8 mouse cellular contexts compared by ENCODE assay signal in genomic region chr19:41980422-41980818, GRCm38 (mm10). TPM values are rescaled to one million over a fixed set of nuclear protein-coding genes. Genes with fewer than 3 reads are reported as not detected.
DNase-seq lines count a peak whose midpoint lies in the region; ATAC-seq and TF ChIP-seq lines count a peak whose summit lies in the region.

No protein-coding gene starts in this region.

- H3K36me3 ChIP-seq in forebrain, embryonic 10.5 days (replicated peaks), result peaks cover 3% of the 10 kb centered on the region; the same call in 1 of the 2 replicates
- H3K36me3 ChIP-seq in hindbrain, embryonic 15.5 days, result no peaks in the 10 kb centered on the region
- H3K36me3 ChIP-seq in liver, adult 2 months (ENCODE audit: control insufficient read depth, insufficient read depth, low read length), result no peaks in the 10 kb centered on the region
- H3K36me3 ChIP-seq in myocyte (ENCODE audit: control insufficient read depth, insufficient read depth), result no peaks in the 10 kb centered on the region

- peaks cover 20% of the 10 kb centered on the region for H3K27me3 ChIP-seq in forebrain, embryonic 10.5 days (ENCODE audit: poor library complexity, severe bottlenecking)
- peaks cover 7% of the 10 kb centered on the region; the same call in 1 of the 2 replicates for H3K27me3 ChIP-seq in hindbrain, embryonic 15.5 days
- H3K27me3 ChIP-seq in liver, adult 2 months (ENCODE audit: control insufficient read depth, insufficient read depth, low read length), result no peaks in the 10 kb centered on the region
- H3K27me3 ChIP-seq in myocyte (ENCODE audit: control insufficient read depth, insufficient read depth, insufficient read length), result no peaks in the 10 kb centered on the region

- peak; percentile 20 for DNase-seq in ovary, postnatal 10 days (ENCODE audit: low spot score)
- no peak for DNase-seq in ovary, adult 18-20 months (ENCODE audit: low spot score)
- DNase-seq in R1 (ENCODE audit: low read depth, low spot score), result peak; percentile 88
- no peak for DNase-seq in forebrain, embryonic 10.5 days (ENCODE audit: extremely low spot score, low spot score)
- DNase-seq in liver, adult 2 months (ENCODE audit: extremely low read depth, low read depth, low spot score), result peak; percentile 81
- no peak for DNase-seq in frontal cortex, postnatal 36 days (ENCODE audit: low spot score in 2 of 2)

- H3K4me3 ChIP-seq in forebrain, embryonic 10.5 days, result peak overlapping the region; percentile 76
- H3K4me3 ChIP-seq in hindbrain, embryonic 15.5 days, result peak overlapping the region; percentile 82
- H3K4me3 ChIP-seq in liver, adult 2 months (ENCODE audit: insufficient read depth, low read depth, low read length), result peak overlapping the region; percentile 81
- H3K4me3 ChIP-seq in myocyte, result peak overlapping the region; percentile 93

- ATAC-seq in hindbrain, embryonic 15.5 days (ENCODE audit: low FRiP score, low read depth), result peak; percentile 10

- TF ChIP-seq CTCF in liver, adult 2 months (IDR thresholded peaks at IDR 0.05; ENCODE audit: low read depth, low read length), result no peak

- H3K4me2 ChIP-seq in hindbrain, embryonic 15.5 days, result peak overlapping the region; percentile 62
- peak overlapping the region; percentile 84 for H3K4me2 ChIP-seq in myocyte (ENCODE audit: low read depth)

- peak overlapping the region; percentile 75 for H3K9ac ChIP-seq in hindbrain, embryonic 15.5 days
- H3K9ac ChIP-seq in liver, adult 2 months (ENCODE audit: low read depth, low read length), result peak overlapping the region; percentile 84

- peak overlapping the region; percentile 62 for H3ac ChIP-seq in myocyte (ENCODE audit: control insufficient read depth, insufficient read length)

- peak overlapping the region; percentile 91 for H3K27ac ChIP-seq in forebrain, embryonic 10.5 days
- H3K27ac ChIP-seq in hindbrain, embryonic 15.5 days (replicated peaks), result peak overlapping the region; percentile 87
- H3K27ac ChIP-seq in liver, adult 2 months (replicated peaks; ENCODE audit: insufficient read depth, low read depth, low read length), result peak overlapping the region; percentile 86

- H3K9me3 ChIP-seq in forebrain, embryonic 10.5 days, result no peaks in the 10 kb centered on the region
- no peaks in the 10 kb centered on the region for H3K9me3 ChIP-seq in hindbrain, embryonic 15.5 days

- peaks cover 45% of the 10 kb centered on the region for H3K4me1 ChIP-seq in forebrain, embryonic 10.5 days
- H3K4me1 ChIP-seq in hindbrain, embryonic 15.5 days (replicated peaks), result peaks cover 16% of the 10 kb centered on the region
- peaks cover 5% of the 10 kb centered on the region for H3K4me1 ChIP-seq in liver, adult 2 months (ENCODE audit: control insufficient read depth, insufficient read depth, low read length)

- H3K79me2 ChIP-seq in liver, adult 2 months (ENCODE audit: control insufficient read depth, insufficient read depth, low read length), result peaks cover 30% of the 10 kb centered on the region
- peaks cover 88% of the 10 kb centered on the region for H3K79me2 ChIP-seq in myocyte (ENCODE audit: control insufficient read depth, insufficient read depth)

- under 1% methylated on average over 16 of the region's 16 CpGs for WGBS in forebrain, embryonic 10.5 days
- under 1% methylated on average over 16 of the region's 16 CpGs for WGBS in hindbrain, embryonic 15.5 days
- under 1% methylated on average over 16 of the region's 16 CpGs for WGBS in liver, adult 2 months

- no peak for TF ChIP-seq POLR2A in liver, adult 2 months (IDR thresholded peaks at IDR 0.05; ENCODE audit: extremely low read depth, insufficient read depth, low read length)
- peak; percentile 42 for TF ChIP-seq POLR2A in myocyte (IDR thresholded peaks at IDR 0.05; ENCODE audit: insufficient read length, low read depth)

TF ChIP-seq in myocyte, 11 proteins besides CTCF, POLR2A, EP300 and RAD21:
- TF ChIP-seq MYOD1 (IDR thresholded peaks at IDR 0.05; ENCODE audit: control insufficient read depth in 1 of 3, insufficient read length in 2 of 3, low read depth in 2 of 3) (peak in 1 of 3 experiments; percentile 24), MYOG (IDR thresholded peaks at IDR 0.05; ENCODE audit: control insufficient read depth in 1 of 3, insufficient read depth in 1 of 3, insufficient read length in 2 of 3, low read depth in 2 of 3) (peak in 1 of 3 experiments; percentile 50), POLR2AphosphoS2 (IDR thresholded peaks at IDR 0.05; ENCODE audit: insufficient read length, low read depth) (no peak)

RNA-seq across cellular contexts. Expression of gene Mms19, which starts 0.5 kb away (rescaled TPM):
- 35.3 and 42.3 TPM in 2 replicates for polyA plus RNA-seq in forebrain, embryonic 10.5 days (2016; fragmentation: Nextera tagmentation; extraction: Ambion mirVana)
- polyA plus RNA-seq in hindbrain, embryonic 15.5 days (2015; fragmentation: Nextera tagmentation; extraction: Ambion mirVana), result 31.3 and 33.4 TPM in 2 replicates
- total RNA-seq in liver, adult 2 months (2014; rRNA removed), result 14.9 and 15.1 TPM in 2 replicates
- polyA plus RNA-seq in liver, adult 2 months (2012; rRNA removed), result 23.2 and 39.5 TPM in 2 replicates
- polyA plus RNA-seq in myocyte (2012; fragmentation: generic; extraction: Trizol), result 34.2 TPM

RNA-seq across cellular contexts. Expression of gene Ubtd1, which starts 1.1 kb away (rescaled TPM):
- polyA plus RNA-seq in forebrain, embryonic 10.5 days (2016; fragmentation: Nextera tagmentation; extraction: Ambion mirVana), result 9.2 and 9.6 TPM in 2 replicates
- polyA plus RNA-seq in hindbrain, embryonic 15.5 days (2015; fragmentation: Nextera tagmentation; extraction: Ambion mirVana), result 13.0 and 15.0 TPM in 2 replicates
- 4.6 and 4.8 TPM in 2 replicates for total RNA-seq in liver, adult 2 months (2014; rRNA removed)
- 13.4 and 15.3 TPM in 2 replicates for polyA plus RNA-seq in liver, adult 2 months (2012; rRNA removed)
- 141 TPM for polyA plus RNA-seq in myocyte (2012; fragmentation: generic; extraction: Trizol)

RNA-seq across cellular contexts. Expression of gene Zdhhc16, which starts 47.1 kb away (rescaled TPM):
- polyA plus RNA-seq in forebrain, embryonic 10.5 days (2016; fragmentation: Nextera tagmentation; extraction: Ambion mirVana), result 85.8 and 92.4 TPM in 2 replicates
- polyA plus RNA-seq in hindbrain, embryonic 15.5 days (2015; fragmentation: Nextera tagmentation; extraction: Ambion mirVana), result 85.9 and 86.6 TPM in 2 replicates
- total RNA-seq in liver, adult 2 months (2014; rRNA removed), result 7.9 and 15.0 TPM in 2 replicates
- polyA plus RNA-seq in liver, adult 2 months (2012; rRNA removed), result 40.9 and 49.9 TPM in 2 replicates
- polyA plus RNA-seq in myocyte (2012; fragmentation: generic; extraction: Trizol), result 124 TPM

RNA-seq across cellular contexts. Expression of gene Exosc1, which starts 47.2 kb away (rescaled TPM):
- 101 and 103 TPM in 2 replicates for polyA plus RNA-seq in forebrain, embryonic 10.5 days (2016; fragmentation: Nextera tagmentation; extraction: Ambion mirVana)
- 52.3 and 59.8 TPM in 2 replicates for polyA plus RNA-seq in hindbrain, embryonic 15.5 days (2015; fragmentation: Nextera tagmentation; extraction: Ambion mirVana)
- 5.6 and 6.5 TPM in 2 replicates for total RNA-seq in liver, adult 2 months (2014; rRNA removed)
- 5.9 and 8.2 TPM in 2 replicates for polyA plus RNA-seq in liver, adult 2 months (2012; rRNA removed)
- polyA plus RNA-seq in myocyte (2012; fragmentation: generic; extraction: Trizol), result 49.4 TPM

RNA-seq across cellular contexts. Expression of gene Ankrd2, which starts 55.4 kb away (rescaled TPM):
- 0.42 TPM in 1 of 2 replicates, not detected in the other for polyA plus RNA-seq in forebrain, embryonic 10.5 days (2016; fragmentation: Nextera tagmentation; extraction: Ambion mirVana)
- polyA plus RNA-seq in hindbrain, embryonic 15.5 days (2015; fragmentation: Nextera tagmentation; extraction: Ambion mirVana), result 1.0 and 1.3 TPM in 2 replicates
- total RNA-seq in liver, adult 2 months (2014; rRNA removed), result 1.1 and 1.2 TPM in 2 replicates
- 0.37 and 0.65 TPM in 2 replicates for polyA plus RNA-seq in liver, adult 2 months (2012; rRNA removed)
- polyA plus RNA-seq in myocyte (2012; fragmentation: generic; extraction: Trizol), result 110 TPM

Comparison
In these comparisons a context has a peak if more than half of its experiments do, and no peak if none do; other contexts are left out.
1. DNase-seq: peak in ovary, postnatal 10 days (single experiment), R1 (single experiment) and liver, adult 2 months (single experiment); none in ovary, adult 18-20 months (single experiment), forebrain, embryonic 10.5 days (single experiment) and frontal cortex, postnatal 36 days (0 of 2).
2. Peak in every context shown above with its lines, with median percentiles within 50 percentile points of each other: H3K27ac ChIP-seq and H3K4me3 ChIP-seq.